Mouse (Mus musculus) ES-Bruce4 (cell line): ENCODE measurements around the gene Fam98b.

Experiments used
- CTCF ChIP-seq: IDR thresholded peaks from one replicate; pipeline ENCODE4 v1.8.1; 2011; ENCODE audit warnings: low read depth, low read length
- EP300 ChIP-seq: IDR thresholded peaks from 2 replicates; pipeline ENCODE4 v1.6.1; 2011; ENCODE audit warnings: low read depth, low read length; ENCODE audit not compliant: insufficient read depth
- POLR2A ChIP-seq: IDR thresholded peaks from one replicate; pipeline ENCODE4 v1.8.1; 2011; ENCODE audit warnings: low read length; ENCODE audit not compliant: insufficient read depth

DNA sequence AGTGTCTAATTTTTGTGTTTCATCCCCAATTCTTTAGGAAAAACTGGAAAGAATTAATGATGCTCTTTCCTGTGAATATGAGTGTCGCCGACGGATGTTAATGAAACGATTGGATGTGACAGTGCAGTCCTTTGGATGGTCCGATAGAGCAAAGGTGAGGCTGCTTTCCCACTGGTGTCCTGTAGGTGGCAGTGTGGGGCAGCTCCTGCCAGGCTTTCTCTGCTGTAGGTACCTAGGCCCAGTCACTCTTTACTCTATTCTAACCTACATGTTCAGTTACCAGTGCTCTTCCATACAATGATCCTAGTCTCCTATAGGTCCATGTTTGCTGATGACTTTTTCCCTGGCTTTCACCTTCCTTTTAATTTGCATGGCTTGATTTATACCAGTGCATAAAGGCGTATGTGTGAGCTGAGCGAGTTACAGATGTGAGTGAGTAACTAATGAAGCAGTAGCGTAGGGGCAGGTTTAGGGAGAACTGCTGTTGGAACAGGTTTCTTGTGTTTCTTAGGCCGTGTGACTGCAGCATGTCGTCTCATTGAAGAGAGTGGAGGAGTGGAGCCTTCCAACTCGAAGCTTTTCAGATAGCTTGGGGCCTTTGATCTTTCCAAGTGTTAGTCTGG is 14.4 kb downstream of the Fam98b start:
- TF ChIP-seq CTCF (peak; percentile 95), POLR2A (no peak), EP300 (no peak)
